Mouse (Mus musculus) embryo, embryonic 11 days (tissue): ENCODE measurements at regions not wholly inside any gene's neighbourhood (a gene's known extent, or its start where the extent isn't known, plus 50 kb on each side); places are given as distances from the start of the nearest gene placed in this dataset.
"Not testable (repeated sequence)": the region's sequence is repeated elsewhere in the genome, so short reads cannot be mapped to it uniquely, and the experiment has no call there.

Experiments
- DNase-seq: peaks from one replicate; pipeline ENCODE4 v3.0.0-alpha.2; 2015

- DNase-seq = no peak
Measured at GRCm38 (mm10) chr4:21464456-21464855, 221.3 kb downstream of the Prdm13 start.

- DNase-seq = no peak
Measured at GRCm38 (mm10) chr4:21441274-21441673, 244.5 kb downstream of the Prdm13 start.

- peak; percentile 3 for DNase-seq
Measured at GRCm38 (mm10) chr4:21436710-21437109, 249.1 kb downstream of the Prdm13 start.

- peak; percentile 51 for DNase-seq
Measured at GRCm38 (mm10) chr4:21407850-21408249, 277.9 kb downstream of the Prdm13 start.

- no peak for DNase-seq
Measured at GRCm38 (mm10) chr4:21369314-21369713, 316.4 kb downstream of the Prdm13 start.

- DNase-seq = peak; percentile 65
Measured at GRCm38 (mm10) chr4:21368234-21369021, 317.3 kb downstream of the Prdm13 start.

GRCm38 (mm10) chr4:21321769-21322168 is 364.0 kb downstream of the Prdm13 start:
- no peak for DNase-seq

- DNase-seq = not testable (repeated sequence)
Measured at GRCm38 (mm10) chr4:21309239-21309638, 376.5 kb downstream of the Prdm13 start.

GRCm38 (mm10) chr4:21307476-21308011 is 378.2 kb downstream of the Prdm13 start:
- DNase-seq = no peak

- DNase-seq = no peak
Measured at GRCm38 (mm10) chr4:21300141-21300540, 385.6 kb downstream of the Prdm13 start.

- DNase-seq = no peak
Measured at GRCm38 (mm10) chr4:21267302-21267701, 418.5 kb downstream of the Prdm13 start.

- no peak for DNase-seq
Measured at GRCm38 (mm10) chr4:21266886-21267285, 418.9 kb downstream of the Prdm13 start.

- no peak for DNase-seq
Measured at GRCm38 (mm10) chr4:21250396-21250795, 435.4 kb downstream of the Prdm13 start.

GRCm38 (mm10) chr4:21222631-21223030 is 463.1 kb downstream of the Prdm13 start:
- peak; percentile 73 for DNase-seq

- DNase-seq = no peak
Measured at GRCm38 (mm10) chr4:21207617-21208016, 478.1 kb downstream of the Prdm13 start.

GRCm38 (mm10) chr4:21195620-21196019 is 490.1 kb downstream of the Prdm13 start:
- no peak for DNase-seq

GRCm38 (mm10) chr4:21173789-21174188 is 512.0 kb downstream of the Prdm13 start:
- no peak for DNase-seq

- DNase-seq = no peak
Measured at GRCm38 (mm10) chr4:21173019-21173418, 512.7 kb downstream of the Prdm13 start.

GRCm38 (mm10) chr4:21170734-21171133 is 515.0 kb downstream of the Prdm13 start:
- DNase-seq = no peak

GRCm38 (mm10) chr4:21162124-21162523 is 523.6 kb downstream of the Prdm13 start:
- DNase-seq = no peak

- DNase-seq = no peak
Measured at GRCm38 (mm10) chr4:21125892-21126291, 559.9 kb downstream of the Prdm13 start.

- no peak for DNase-seq
Measured at GRCm38 (mm10) chr4:21095741-21096140, 590.0 kb downstream of the Prdm13 start.

- no peak for DNase-seq
Measured at GRCm38 (mm10) chr4:21070198-21070785, 615.5 kb downstream of the Prdm13 start.
